Mouse (Mus musculus) kidney, adult 2 months (tissue): ENCODE data around the gene Imp3. TPM values are rescaled to one million over a fixed set of nuclear protein-coding genes. Genes with fewer than 3 reads are reported as not detected.
"Not testable (repeated sequence)": the region's sequence is repeated elsewhere in the genome, so short reads cannot be mapped to it uniquely, and the experiment has no call there.

Source experiments
- DNase-seq: peaks from one replicate; pipeline ENCODE4 v3.0.0; 2021
- H3K27ac ChIP-seq: fragments of 200-500 bp; 2 replicates; pipeline ENCODE4 v1.5.1; 2012; ENCODE audit warnings: low read depth, low read length, control low read depth, inconsistent platforms; ENCODE audit not compliant: insufficient read depth
- H3K27me3 ChIP-seq: fragments of 200-500 bp; replicated peaks from 2 replicates; pipeline ENCODE4 v1.6.1; 2012; ENCODE audit warnings: mild to moderate bottlenecking, moderate library complexity, low read length, inconsistent platforms; ENCODE audit not compliant: control insufficient read depth, insufficient read depth
- H3K36me3 ChIP-seq: fragments of 200-500 bp; 2 replicates; pipeline ENCODE4 v1.6.1; 2012; ENCODE audit warnings: mild to moderate bottlenecking, moderate library complexity, low read length, inconsistent platforms; ENCODE audit not compliant: control insufficient read depth, insufficient read depth
- H3K4me1 ChIP-seq: fragments of 200-500 bp; 2 replicates; pipeline ENCODE4 v1.6.1; 2011; ENCODE audit warnings: low read length; ENCODE audit not compliant: control insufficient read depth, insufficient read depth
- H3K4me3 ChIP-seq: fragments of 200-500 bp; 2 replicates; pipeline ENCODE4 v1.5.1; 2011; ENCODE audit warnings: mild to moderate bottlenecking, low read depth, low read length, control low read depth; ENCODE audit not compliant: insufficient read depth
- CTCF ChIP-seq: fragments of 200-500 bp; conservative IDR thresholded peaks from 2 replicates; pipeline ENCODE4 v1.5.1; 2011; ENCODE audit warnings: low read depth, mild to moderate bottlenecking, control low read depth, low read length, moderate library complexity, mixed read lengths; ENCODE audit not compliant: insufficient read depth, insufficient read length
- POLR2A ChIP-seq: fragments of 200-500 bp; IDR thresholded peaks from one replicate; pipeline ENCODE4 v1.6.1; 2011; ENCODE audit warnings: low read depth, low read length, control low read depth
- WGBS: fragments of 180-500 bp; shearing (Covaris S2); methylation state at CpG from one replicate; pipeline ENCODE4 v1.1.7; 2018; 5-methylcytosine and 5-hydroxymethylcytosine counted together
- polyA plus RNA-seq: library from polyadenylated mRNA; depleted of rRNA; stranded (reverse); fragments of >200 nt; gene quantifications from 2 replicates; pipeline ENCODE4 v1.2.3, GENCODE M21; 2012

The Imp3 gene
- polyA plus RNA-seq, 1 experiment, result 151 TPM

GRCm38 (mm10) chr9:56894006-56894405 lies 43.3 kb upstream of the Imp3 start:
- Histone ChIP-seq H3K36me3 (no peaks in the 10 kb centered on the region), H3K4me3 (no peak overlapping the region), H3K4me1 (no peaks in the 10 kb centered on the region), H3K27ac (no peak overlapping the region), H3K27me3 (no peaks in the 10 kb centered on the region)
- WGBS, result 8% methylated on average over 3 of the region's 3 CpGs
- DNase-seq, result no peak
- no peak; the same call in 1 of the 2 replicates for TF ChIP-seq CTCF
- TF ChIP-seq POLR2A, result no peak

- WGBS, result 89% methylated on average over 12 of the region's 12 CpGs
- TF ChIP-seq CTCF, result no peak
- TF ChIP-seq POLR2A, result no peak
- no peak for DNase-seq
- Histone ChIP-seq H3K36me3 (no peaks in the 10 kb centered on the region), H3K27me3 (no peaks in the 10 kb centered on the region), H3K27ac (no peak overlapping the region), H3K4me1 (no peaks in the 10 kb centered on the region), H3K4me3 (no peak overlapping the region)
Measured at GRCm38 (mm10) chr9:56896779-56897178, 40.5 kb upstream of the Imp3 start.

GRCm38 (mm10) chr9:56899409-56899808 lies 37.9 kb upstream of the Imp3 start:
- DNase-seq, result no peak
- Histone ChIP-seq H3K36me3 (no peaks in the 10 kb centered on the region), H3K27ac (no peak overlapping the region), H3K27me3 (no peaks in the 10 kb centered on the region), H3K4me3 (no peak overlapping the region), H3K4me1 (no peaks in the 10 kb centered on the region)
- no peak for TF ChIP-seq POLR2A
- TF ChIP-seq CTCF, result no peak
- WGBS, result 54% methylated on average over 11 of the region's 11 CpGs

- TF ChIP-seq POLR2A (no peak), CTCF (no peak)
- H3K4me3 ChIP-seq, result no peak overlapping the region
- no peak for DNase-seq
Measured at GRCm38 (mm10) chr9:56900060-56900459, 37.2 kb upstream of the Imp3 start.

GRCm38 (mm10) chr9:56900571-56900970 lies 36.7 kb upstream of the Imp3 start:
- H3K27ac ChIP-seq, result peak overlapping the region; percentile 10; the same call in 1 of the 2 replicates
- DNase-seq, result peak; percentile 49
- no peaks in the 10 kb centered on the region for H3K27me3 ChIP-seq
- no peak overlapping the region for H3K4me3 ChIP-seq
- no peaks in the 10 kb centered on the region for H3K4me1 ChIP-seq
- 17% methylated on average over 9 of the region's 9 CpGs for WGBS
- no peaks in the 10 kb centered on the region for H3K36me3 ChIP-seq
- no peak for TF ChIP-seq POLR2A
- TF ChIP-seq CTCF, result no peak

More at GRCm38 (mm10) chr9:56900060-56900459, 37.2 kb upstream of the Imp3 start:
- H3K27me3 ChIP-seq, result no peaks in the 10 kb centered on the region
- no peak overlapping the region for H3K27ac ChIP-seq
- no peaks in the 10 kb centered on the region for H3K36me3 ChIP-seq
- no peaks in the 10 kb centered on the region for H3K4me1 ChIP-seq

GRCm38 (mm10) chr9:56901187-56901586 lies 36.1 kb upstream of the Imp3 start:
- no peak for DNase-seq
- WGBS, result 43% methylated on average over 8 of the region's 8 CpGs
- H3K4me1 ChIP-seq, result no peaks in the 10 kb centered on the region
- H3K36me3 ChIP-seq, result no peaks in the 10 kb centered on the region
- no peak overlapping the region for H3K4me3 ChIP-seq
- TF ChIP-seq POLR2A, result no peak
- TF ChIP-seq CTCF, result no peak
- H3K27me3 ChIP-seq, result no peaks in the 10 kb centered on the region
- H3K27ac ChIP-seq, result no peak overlapping the region

GRCm38 (mm10) chr9:56903662-56904061 lies 33.6 kb upstream of the Imp3 start:
- no peak for TF ChIP-seq POLR2A
- Histone ChIP-seq H3K36me3 (no peaks in the 10 kb centered on the region), H3K4me3 (no peak overlapping the region), H3K27me3 (no peaks in the 10 kb centered on the region), H3K27ac (no peak overlapping the region), H3K4me1 (no peaks in the 10 kb centered on the region)
- WGBS, result 91% methylated on average over 3 of the region's 3 CpGs
- no peak for DNase-seq

GRCm38 (mm10) chr9:56907549-56907948 lies 29.7 kb upstream of the Imp3 start:
- Histone ChIP-seq H3K4me3 (no peak overlapping the region), H3K27ac (no peak overlapping the region), H3K36me3 (no peaks in the 10 kb centered on the region), H3K4me1 (no peaks in the 10 kb centered on the region), H3K27me3 (no peaks in the 10 kb centered on the region)
- DNase-seq, result no peak
- TF ChIP-seq POLR2A (no peak), CTCF (no peak)
- 72% methylated on average over 9 of the region's 9 CpGs for WGBS

GRCm38 (mm10) chr9:56909991-56910390 lies 27.3 kb upstream of the Imp3 start:
- not testable (repeated sequence) for H3K36me3 ChIP-seq, H3K27me3 ChIP-seq, H3K4me3 ChIP-seq, H3K4me1 ChIP-seq, H3K27ac ChIP-seq, DNase-seq
- WGBS, result 44% methylated on average over 4 of the region's 4 CpGs
